Comparison of ENCODE assay signal across 20 mouse cellular contexts in the genomic region with DNA sequence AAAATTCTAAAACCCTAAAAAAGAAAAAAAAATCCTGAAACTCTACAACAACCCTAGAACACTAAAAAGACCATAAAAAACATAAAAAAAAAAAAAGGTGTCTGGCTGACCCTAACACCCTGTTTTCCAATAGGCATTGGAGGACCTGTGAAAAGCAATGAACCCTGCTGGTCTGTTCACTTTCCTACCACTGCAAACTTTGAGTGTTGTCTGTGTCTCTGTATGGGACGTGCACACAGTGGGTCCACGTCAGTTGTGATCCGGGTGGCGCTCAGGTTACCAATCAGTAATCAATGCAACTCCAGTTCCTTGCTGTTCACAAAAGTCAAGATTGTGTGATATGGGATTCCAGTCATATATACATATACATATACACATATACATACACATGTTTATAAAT. TPM values are rescaled to one million over a fixed set of nuclear protein-coding genes. Genes with fewer than 3 reads are reported as not detected.
DNase-seq lines count a peak whose midpoint lies in the region; ATAC-seq and TF ChIP-seq lines count a peak whose summit lies in the region.
"Had no signal": no experiment of that assay in that cellular context is flagged by ENCODE, and none has a peak within 500 bp of the region (broad histone marks: within the 10 kb centered on the region; RNA-seq: fewer than 3 reads in every experiment).

No protein-coding gene starts in this region.

- no peaks in the 10 kb centered on the region for H3K9me3 ChIP-seq in heart, postnatal 0 days (replicated peaks; ENCODE audit: control insufficient read depth, low read length)
- H3K9me3 ChIP-seq: forebrain, embryonic 15.5 days; heart, embryonic 10.5 days; lung, embryonic 15.5 days; neural tube, embryonic 13.5 days had no signal

- WGBS in heart, postnatal 0 days, result 92% methylated on average over 4 of the region's 4 CpGs

- no peak for TF ChIP-seq CTCF in heart, postnatal 0 days (IDR thresholded peaks at IDR 0.05; ENCODE audit: low read depth)

- H3K27me3 ChIP-seq in heart, postnatal 0 days (ENCODE audit: control insufficient read depth, insufficient read depth, low read length), result no peaks in the 10 kb centered on the region
- H3K27me3 ChIP-seq: forebrain, embryonic 15.5 days; lung, embryonic 15.5 days; neural tube, embryonic 13.5 days had no signal

- H3K9ac ChIP-seq in heart, postnatal 0 days (replicated peaks; ENCODE audit: low read depth, low read length), result no peak overlapping the region
- H3K9ac ChIP-seq: forebrain, embryonic 15.5 days; lung, embryonic 15.5 days; neural tube, embryonic 13.5 days had no signal

- H3K27ac ChIP-seq in heart, postnatal 0 days (ENCODE audit: low read depth), result no peak overlapping the region
- H3K27ac ChIP-seq: forebrain, embryonic 15.5 days; heart, embryonic 10.5 days; layer of hippocampus, adult 2 months; lung, embryonic 15.5 days; neural tube, embryonic 13.5 days had no signal

- 0 out of 2 replicates have a peak, but pooled peaks have one; percentile 41 for ATAC-seq in heart, postnatal 0 days (ENCODE audit: insufficient read depth, low read depth)
- 0 out of 2 replicates have a peak, but pooled peaks have one; percentile 42 for ATAC-seq in common myeloid progenitor, adult 5-6 weeks (replicated peaks; ENCODE audit: low read depth, poor library complexity, severe bottlenecking)
- ATAC-seq: forebrain, embryonic 15.5 days had no signal

- intact Hi-C loops in heart, postnatal 14 days (cut with DNase I), result loop anchor here (5.0 kb wide), 2 partner anchors 37 to 62 kb away; a partner anchor contains a TSS
- intact Hi-C loops in left cerebral cortex, postnatal 4 days (cut with DNase I), result no loop called here

- no peak for TF ChIP-seq EP300 in heart, postnatal 0 days (IDR thresholded peaks at IDR 0.05; ENCODE audit: low read depth)

- DNase-seq in heart, postnatal 0 days (ENCODE audit: low spot score), result no peak
- DNase-seq in heart, postnatal 14 days, result no peak
- peak; percentile 36 for DNase-seq in thymus, postnatal 0 days (ENCODE audit: low spot score)
- DNase-seq in thymus, postnatal 14 days, result no peak
- DNase-seq in adrenal gland, adult 2 months, result no peak
- no peak for DNase-seq in right cerebral cortex, adult 18-20 months
- DNase-seq in left cerebral cortex, postnatal 4 days, result no peak
- DNase-seq: kidney, adult 18-20 months; liver had no signal

- H3K4me1 ChIP-seq in heart, postnatal 0 days (ENCODE audit: control insufficient read depth, insufficient read depth), result 0 out of 2 replicates have a peak, but pooled peaks cover 3% of the 10 kb centered on the region
- H3K4me1 ChIP-seq: forebrain, embryonic 15.5 days had no signal

- H3K36me3 ChIP-seq in heart, postnatal 0 days (replicated peaks; ENCODE audit: control insufficient read depth, insufficient read depth, low read length), result no peaks in the 10 kb centered on the region
- H3K36me3 ChIP-seq: forebrain, embryonic 15.5 days; heart, embryonic 10.5 days; lung, embryonic 15.5 days had no signal

- no peak overlapping the region for H3K4me3 ChIP-seq in heart, postnatal 0 days (ENCODE audit: low read depth, low read length)
- H3K4me3 ChIP-seq: forebrain, embryonic 15.5 days; heart, embryonic 10.5 days; layer of hippocampus, adult 2 months; lung, embryonic 15.5 days; neural tube, embryonic 13.5 days had no signal

- no peak overlapping the region for H3K4me2 ChIP-seq in heart, postnatal 0 days (ENCODE audit: low read depth, low read length)
- H3K4me2 ChIP-seq: forebrain, embryonic 15.5 days; lung, embryonic 15.5 days; neural tube, embryonic 13.5 days had no signal

RNA-seq across cellular contexts. Expression of a gene that starts 36.7 kb away (rescaled TPM):
- total RNA-seq in heart, postnatal 0 days (2014; rRNA removed; ENCODE audit: low replicate concordance), result not detected in 2 replicates
- polyA plus RNA-seq in heart, postnatal 0 days (2015; fragmentation: Nextera tagmentation; extraction: Ambion mirVana), result 0.05 TPM in 1 of 2 replicates, not detected in the other
- total RNA-seq in heart, postnatal 14 days (2021), result not detected
- polyA plus RNA-seq in thymus, postnatal 0 days (2015; fragmentation: Nextera tagmentation; extraction: Ambion mirVana), result 0.14 and 0.17 TPM in 2 replicates
- not detected in 2 replicates for total RNA-seq in common myeloid progenitor, adult 5-6 weeks (2017)
- not detected for total RNA-seq in adrenal gland, adult 2 months (2021)
- polyA plus RNA-seq in adrenal gland, adult 2 months (2012; rRNA removed), result not detected in 2 replicates
- total RNA-seq in left cerebral cortex, postnatal 4 days (2021), result not detected
- total RNA-seq: gastrocnemius, adult 8-10 months; hematopoietic stem cell, adult 5-6 weeks; layer of hippocampus, adult 2 months; left cerebral cortex, postnatal 10 days; megakaryocyte-erythroid progenitor cell, adult 5-6 weeks had no signal
- polyA plus RNA-seq: forebrain, embryonic 15.5 days; heart, embryonic 10.5 days; lung, embryonic 15.5 days; neural tube, embryonic 13.5 days; urinary bladder, adult 2 months had no signal

RNA-seq across cellular contexts. Expression of a gene that starts 38.4 kb away (rescaled TPM):
- 100 TPM in 2 replicates for total RNA-seq in heart, postnatal 0 days (2014; rRNA removed; ENCODE audit: low replicate concordance)
- polyA plus RNA-seq in heart, postnatal 0 days (2015; fragmentation: Nextera tagmentation; extraction: Ambion mirVana), result 18.6 and 20.9 TPM in 2 replicates
- total RNA-seq in heart, postnatal 14 days (2021), result 100 to 1,000 TPM; 122 to 133 TPM
- 46.9 and 54.6 TPM in 2 replicates for polyA plus RNA-seq in thymus, postnatal 0 days (2015; fragmentation: Nextera tagmentation; extraction: Ambion mirVana)
- total RNA-seq in common myeloid progenitor, adult 5-6 weeks (2017), result 201 and 210 TPM in 2 replicates
- total RNA-seq in adrenal gland, adult 2 months (2021), result 100 to 1,000 TPM; 118 to 121 TPM
- polyA plus RNA-seq in adrenal gland, adult 2 months (2012; rRNA removed), result 28.8 and 33.5 TPM in 2 replicates
- total RNA-seq in left cerebral cortex, postnatal 4 days (2021), result 100 to 1,000 TPM; 183 to 192 TPM
